Comparison of ENCODE assay signal across 10 mouse cellular contexts in the genomic region with DNA sequence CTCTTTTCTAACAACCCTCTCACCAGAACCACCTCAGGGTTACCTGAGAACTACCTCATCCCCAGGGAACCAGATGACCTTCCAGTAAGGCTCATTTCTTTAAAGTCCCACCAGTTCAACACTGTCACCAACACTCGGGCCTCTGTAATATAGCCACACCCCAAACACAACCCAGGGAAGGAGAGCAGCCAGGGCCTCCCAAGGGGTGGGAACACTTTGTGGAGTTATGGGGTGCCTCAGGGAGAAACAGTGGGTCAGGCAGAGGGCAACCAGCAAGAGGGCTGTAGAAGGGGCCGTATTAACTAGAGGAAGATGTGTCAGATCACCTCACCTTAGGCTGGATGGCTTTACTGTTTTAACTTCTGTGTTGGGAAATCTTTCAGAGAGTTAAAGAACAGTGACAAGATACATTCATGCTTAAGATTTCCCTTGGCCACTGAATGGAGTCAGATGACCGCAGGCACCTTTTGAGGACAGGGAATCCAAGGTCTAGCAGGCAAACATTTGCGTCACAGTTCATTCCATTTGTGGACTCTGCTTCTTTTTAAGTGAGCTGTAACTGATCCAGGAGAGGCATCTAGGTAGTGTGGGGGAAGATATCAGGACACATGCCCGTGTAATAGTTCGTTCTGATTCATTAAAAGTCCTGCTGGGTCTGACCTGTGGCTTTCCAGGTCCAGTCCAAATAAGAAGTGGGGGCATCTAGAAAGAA.
DNase-seq lines count a peak whose midpoint lies in the region; ATAC-seq lines count a peak whose summit lies in the region.
"Had no signal": no experiment of that assay in that cellular context is flagged by ENCODE, and none has a peak within 500 bp of the region (broad histone marks: within the 10 kb centered on the region; RNA-seq: fewer than 3 reads in every experiment).

No protein-coding gene starts in this region.

- peaks cover 18% of the 10 kb centered on the region for H3K4me1 ChIP-seq in embryonic facial prominence, embryonic 10.5 days
- peaks cover 16% of the 10 kb centered on the region for H3K4me1 ChIP-seq in hindbrain, embryonic 14.5 days (replicated peaks; ENCODE audit: control insufficient read depth, insufficient read depth, low read length)
- peaks cover 26% of the 10 kb centered on the region for H3K4me1 ChIP-seq in midbrain, embryonic 12.5 days

- peak overlapping the region; percentile 72 for H3K4me2 ChIP-seq in hindbrain, embryonic 14.5 days (replicated peaks)
- H3K4me2 ChIP-seq in midbrain, embryonic 12.5 days (replicated peaks), result peak overlapping the region; percentile 80; the same call in 1 of the 2 replicates

- 0 out of 2 replicates have a peak, but pooled peaks cover 5% of the 10 kb centered on the region for H3K27me3 ChIP-seq in embryonic facial prominence, embryonic 10.5 days (replicated peaks; ENCODE audit: low read depth, poor library complexity, severe bottlenecking)
- no peaks in the 10 kb centered on the region for H3K27me3 ChIP-seq in hindbrain, embryonic 14.5 days (ENCODE audit: control insufficient read depth, insufficient read depth, low read length)
- H3K27me3 ChIP-seq in midbrain, embryonic 12.5 days, result no peaks in the 10 kb centered on the region
- H3K27me3 ChIP-seq: heart, embryonic 15.5 days had no signal

- H3K9ac ChIP-seq in hindbrain, embryonic 14.5 days, result peak overlapping the region; percentile 62
- no peak overlapping the region for H3K9ac ChIP-seq in midbrain, embryonic 12.5 days (replicated peaks)

- no peaks in the 10 kb centered on the region for H3K36me3 ChIP-seq in embryonic facial prominence, embryonic 10.5 days (replicated peaks)
- no peaks in the 10 kb centered on the region for H3K36me3 ChIP-seq in hindbrain, embryonic 14.5 days (replicated peaks; ENCODE audit: control insufficient read depth, insufficient read depth)
- H3K36me3 ChIP-seq in midbrain, embryonic 12.5 days, result no peaks in the 10 kb centered on the region
- H3K36me3 ChIP-seq: heart, embryonic 15.5 days had no signal

- WGBS in embryonic facial prominence, embryonic 10.5 days, result 81% methylated on average over 6 of the region's 6 CpGs
- WGBS in hindbrain, embryonic 14.5 days, result 92% methylated on average over 6 of the region's 6 CpGs
- 93% methylated on average over 6 of the region's 6 CpGs for WGBS in midbrain, embryonic 12.5 days

- H3K27ac ChIP-seq in embryonic facial prominence, embryonic 10.5 days (replicated peaks), result no peak overlapping the region
- H3K27ac ChIP-seq in hindbrain, embryonic 14.5 days, result peak overlapping the region; percentile 82
- no peak overlapping the region for H3K27ac ChIP-seq in midbrain, embryonic 12.5 days (replicated peaks)

- no peak for ATAC-seq in hindbrain, embryonic 14.5 days (ENCODE audit: low FRiP score)
- ATAC-seq in midbrain, embryonic 12.5 days (ENCODE audit: low FRiP score, low read depth), result no peak

- peak overlapping the region; percentile 61 for H3K4me3 ChIP-seq in embryonic facial prominence, embryonic 10.5 days
- H3K4me3 ChIP-seq in hindbrain, embryonic 14.5 days (replicated peaks; ENCODE audit: low read length), result peak overlapping the region; percentile 35; the same call in 1 of the 2 replicates
- H3K4me3 ChIP-seq in midbrain, embryonic 12.5 days, result peak overlapping the region; percentile 48; the same call in 1 of the 2 replicates

- no peaks in the 10 kb centered on the region for H3K9me3 ChIP-seq in embryonic facial prominence, embryonic 10.5 days
- no peaks in the 10 kb centered on the region for H3K9me3 ChIP-seq in hindbrain, embryonic 14.5 days (ENCODE audit: control insufficient read depth, low read length)
- no peaks in the 10 kb centered on the region for H3K9me3 ChIP-seq in midbrain, embryonic 12.5 days
- H3K9me3 ChIP-seq: heart, embryonic 15.5 days had no signal

- peak; percentile 19 for DNase-seq in kidney, adult 11 months
- DNase-seq in kidney, postnatal 10 days, result no peak
- no peak for DNase-seq in embryonic facial prominence, embryonic 10.5 days (ENCODE audit: low spot score)
- DNase-seq in hindbrain, embryonic 14.5 days (ENCODE audit: low spot score), result no peak
- no peak for DNase-seq in embryo, embryonic 10.5 days (ENCODE audit: low spot score)
- DNase-seq in embryo, embryonic 10 days (ENCODE audit: low spot score), result no peak
- DNase-seq in spleen, postnatal 14 days (ENCODE audit: low spot score in 2 of 2), result no peak
- DNase-seq: embryo, embryonic 11 days had no signal
